Mouse (Mus musculus): ENCODE data around the gene Mrrf.
A peak's percentile ranks its signal among the peaks of the same experiment; 100 is the strongest.

The Mrrf gene

GRCm38 (mm10) chr2:36201756-36202610, 65.8 kb downstream of the Mrrf start:
- no peak for DNase-seq (ENCODE audit: low read depth)

DNA sequence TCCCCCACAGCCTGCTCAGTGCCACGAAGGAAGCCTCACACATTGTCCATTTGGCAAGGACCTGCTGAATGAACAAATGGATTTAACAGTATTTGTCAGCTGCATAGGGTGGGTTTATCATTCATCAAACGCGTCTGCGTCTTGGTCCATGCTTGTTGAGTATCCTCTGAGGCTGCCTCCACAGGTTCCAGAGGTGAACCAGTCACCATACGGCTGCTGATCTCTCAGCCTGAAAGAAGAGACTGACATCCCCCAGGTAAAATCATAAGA, 66.4 kb downstream of the Mrrf start:
- DNase-seq (ENCODE audit: low read depth) = no peak

DNA sequence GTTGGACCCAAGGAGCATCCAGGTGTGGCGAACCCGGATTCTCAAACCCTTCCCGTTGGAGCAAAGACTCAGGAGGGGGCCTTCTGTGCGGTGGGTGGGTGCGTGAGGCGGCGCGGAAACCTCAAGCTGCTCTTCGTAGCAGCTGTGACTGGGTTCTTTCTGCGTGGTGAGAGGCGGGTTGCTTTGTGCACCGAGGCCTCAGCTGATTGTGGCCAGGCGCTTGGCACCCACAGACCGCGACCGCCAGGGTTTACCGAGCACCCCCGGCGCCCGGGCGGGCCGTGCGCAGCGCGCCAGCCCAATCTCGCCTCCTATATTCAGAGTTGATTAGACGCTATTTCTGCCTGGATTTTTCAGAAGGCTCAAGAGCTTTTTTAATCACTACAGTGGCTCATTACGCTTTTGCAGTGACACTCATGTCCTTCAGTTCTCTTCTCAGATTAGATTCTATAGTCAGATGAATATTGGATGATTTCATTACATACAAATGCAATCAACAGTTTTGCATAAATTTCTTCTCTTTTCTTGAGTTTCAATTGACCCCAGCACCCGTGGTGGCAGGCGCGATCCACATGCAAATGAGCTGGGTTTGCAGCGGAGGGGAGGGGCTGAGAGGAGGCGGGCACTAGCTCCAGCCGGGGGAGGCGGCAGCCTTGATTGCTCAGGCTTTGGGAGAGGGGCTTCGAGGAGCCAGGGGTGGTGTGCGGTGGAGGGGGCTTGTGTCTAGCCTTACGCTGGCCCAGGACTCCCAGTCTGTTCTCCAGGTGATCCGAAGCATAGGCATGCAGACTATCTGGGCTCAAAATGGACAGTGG, 67.0 kb downstream of the Mrrf start:
- DNase-seq (ENCODE audit: low read depth) = no peak

GRCm38 (mm10) chr2:36204595-36204994, 68.4 kb downstream of the Mrrf start:
- DNase-seq (ENCODE audit: low read depth) = no peak

DNA sequence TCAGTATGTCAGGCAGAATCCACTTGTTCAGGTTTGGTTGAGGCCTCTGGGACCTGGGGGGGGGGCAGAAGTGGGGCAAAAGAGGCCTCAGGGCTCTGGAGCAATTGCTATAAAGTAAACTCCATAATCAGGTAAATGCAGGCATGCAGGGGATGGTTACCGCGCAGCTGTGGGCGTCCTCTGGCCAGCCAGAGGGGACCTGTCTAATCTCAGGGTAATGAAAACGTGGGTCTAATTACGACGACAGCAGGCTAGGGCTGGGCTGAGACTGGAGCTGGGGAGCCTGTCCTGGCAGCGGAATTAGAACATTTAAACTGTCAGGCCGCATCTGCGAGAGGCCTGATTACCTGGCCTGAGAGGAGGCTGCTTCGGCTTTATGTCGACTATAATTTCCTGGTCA, 70.9 kb downstream of the Mrrf start:
- no peak for DNase-seq (ENCODE audit: low read depth)

DNA sequence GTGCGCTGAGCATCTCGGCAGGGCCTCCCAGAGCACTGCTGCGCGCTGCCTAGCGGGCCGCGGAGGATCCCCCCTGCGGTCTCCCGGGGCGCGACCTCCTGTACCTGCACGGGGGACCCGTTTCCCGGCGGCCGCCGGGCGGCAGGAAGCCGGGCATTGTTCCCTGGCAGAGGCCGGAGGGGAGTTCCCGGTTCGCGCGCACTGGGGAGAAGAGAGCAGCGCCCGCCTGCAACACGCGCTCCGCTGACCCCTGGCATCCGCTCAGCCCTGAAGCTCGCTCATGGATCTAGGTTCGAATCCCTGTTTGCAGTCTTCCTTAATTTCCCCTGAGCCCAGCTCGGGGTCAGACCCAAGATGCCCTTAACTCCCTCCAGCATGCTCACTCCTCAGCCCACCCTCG, 74.6 kb downstream of the Mrrf start:
- DNase-seq (ENCODE audit: low read depth) = no peak

- no peak for DNase-seq (ENCODE audit: low read depth)
Measured at GRCm38 (mm10) chr2:36211785-36212184, 75.6 kb downstream of the Mrrf start.

DNA sequence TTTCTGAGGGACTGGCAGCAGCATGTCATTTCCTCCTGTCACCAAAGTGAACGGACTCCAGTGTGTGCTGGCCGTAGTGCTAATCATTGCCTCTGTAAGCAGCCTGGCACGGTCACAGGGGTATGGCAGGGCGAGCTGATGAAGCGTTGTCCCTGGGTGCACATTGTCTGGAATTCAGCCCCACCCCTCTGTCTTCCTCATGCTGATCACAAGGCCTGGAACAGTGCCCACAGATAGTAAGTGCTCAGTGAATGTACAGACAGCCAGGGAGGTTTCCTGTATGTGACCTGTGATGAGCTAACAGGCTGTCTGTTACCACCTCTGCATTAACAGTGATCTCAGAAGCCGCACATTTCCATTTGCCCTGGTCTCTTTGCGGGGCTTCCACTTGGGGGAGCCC, 76.9 kb downstream of the Mrrf start:
- no peak for DNase-seq (ENCODE audit: low read depth)

DNA sequence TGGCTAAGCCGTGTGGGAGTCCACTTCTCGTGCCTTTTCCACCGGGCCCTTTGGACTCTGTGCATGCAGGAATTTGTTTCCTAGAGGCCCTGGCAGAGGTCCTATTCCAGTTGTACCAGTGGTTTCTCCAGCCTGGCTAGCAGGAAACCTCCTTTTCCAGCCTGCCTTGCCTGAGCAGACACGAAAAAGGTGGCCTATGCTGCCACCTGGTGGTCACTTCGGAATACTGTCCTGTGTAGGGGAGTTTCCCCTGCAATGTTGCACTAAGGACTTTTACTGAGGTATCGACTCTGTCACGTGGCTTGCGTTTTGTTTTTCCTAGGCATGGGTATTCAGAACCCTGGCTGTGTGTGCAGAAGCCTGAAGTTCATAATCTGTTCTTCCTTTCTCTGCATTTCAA, 77.8 kb downstream of the Mrrf start:
- peak; percentile 79 for DNase-seq (ENCODE audit: low read depth)

DNA sequence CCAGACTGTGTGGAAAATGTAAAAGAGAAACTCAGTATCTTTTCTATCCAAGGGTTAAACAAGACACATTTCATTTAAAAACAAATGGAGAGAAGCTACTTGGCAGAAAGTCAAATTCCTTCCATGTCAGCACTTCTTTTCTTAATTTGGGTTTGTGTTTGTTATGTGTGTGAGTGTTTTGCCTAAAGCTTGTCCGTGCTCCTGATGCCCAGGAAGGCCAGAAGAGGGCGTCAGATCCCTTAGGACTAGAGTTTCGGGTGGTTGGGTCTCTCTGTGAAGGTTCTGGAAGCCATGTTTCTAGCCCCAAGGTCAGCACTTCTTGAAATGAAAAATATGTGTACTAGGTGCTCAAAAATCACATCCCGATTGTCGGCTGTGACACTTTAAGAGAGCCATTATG, 78.2 kb downstream of the Mrrf start:
- DNase-seq (ENCODE audit: low read depth) = no peak

- DNase-seq (ENCODE audit: low read depth) = no peak
Measured at GRCm38 (mm10) chr2:36215203-36215739, 79.1 kb downstream of the Mrrf start.

DNA sequence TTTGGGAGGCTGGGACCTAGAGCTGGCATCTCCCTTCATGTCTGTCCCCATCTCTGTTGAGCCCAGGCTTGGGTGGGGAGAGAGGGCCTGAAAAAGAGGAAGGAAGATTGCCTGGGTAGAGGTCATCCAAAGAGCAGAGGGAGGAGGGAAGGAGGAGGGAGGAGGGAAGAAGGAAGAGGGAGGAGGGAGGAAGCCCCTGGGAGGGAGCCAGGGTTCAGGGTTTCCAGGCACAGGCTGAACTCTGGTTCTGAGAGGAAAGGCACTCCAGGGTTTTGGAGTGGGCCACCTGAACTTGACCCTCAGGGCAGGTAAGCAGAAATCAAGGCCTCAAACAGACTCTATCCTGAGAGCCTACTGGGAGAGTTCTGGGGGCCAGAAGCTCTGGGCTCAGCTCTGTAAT, 80.4 kb downstream of the Mrrf start:
- DNase-seq (ENCODE audit: low read depth) = no peak

- DNase-seq (ENCODE audit: low read depth) = no peak
Measured at GRCm38 (mm10) chr2:36216953-36217573, 80.9 kb downstream of the Mrrf start.

DNA sequence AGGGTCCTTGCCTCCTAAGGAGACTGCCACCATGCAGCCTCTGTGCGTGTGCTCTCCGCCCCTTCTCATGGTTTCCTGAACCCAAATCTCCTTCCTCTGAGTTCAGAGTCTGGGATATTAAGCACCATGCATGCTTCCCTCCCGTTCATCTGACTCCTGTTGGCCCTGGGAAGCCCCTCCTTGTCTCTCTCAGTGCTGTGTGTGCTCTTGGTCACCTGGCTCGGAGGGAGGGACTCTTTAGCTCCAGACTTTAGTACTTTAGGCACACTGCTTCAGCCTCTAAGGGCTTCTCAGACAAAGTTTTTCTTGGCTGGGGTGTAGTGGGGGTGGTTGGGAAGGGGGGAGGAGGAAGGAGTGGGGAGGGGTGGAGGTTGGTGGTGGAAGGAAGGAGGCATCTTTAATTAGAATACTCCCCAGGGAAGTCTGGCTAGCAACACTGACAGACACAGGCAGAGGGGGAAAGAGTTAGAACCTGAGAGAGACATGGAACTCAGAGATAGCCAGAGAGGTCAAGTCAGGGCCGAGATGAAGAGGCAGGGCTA, 81.6 kb downstream of the Mrrf start:
- no peak for DNase-seq (ENCODE audit: low read depth)

DNA sequence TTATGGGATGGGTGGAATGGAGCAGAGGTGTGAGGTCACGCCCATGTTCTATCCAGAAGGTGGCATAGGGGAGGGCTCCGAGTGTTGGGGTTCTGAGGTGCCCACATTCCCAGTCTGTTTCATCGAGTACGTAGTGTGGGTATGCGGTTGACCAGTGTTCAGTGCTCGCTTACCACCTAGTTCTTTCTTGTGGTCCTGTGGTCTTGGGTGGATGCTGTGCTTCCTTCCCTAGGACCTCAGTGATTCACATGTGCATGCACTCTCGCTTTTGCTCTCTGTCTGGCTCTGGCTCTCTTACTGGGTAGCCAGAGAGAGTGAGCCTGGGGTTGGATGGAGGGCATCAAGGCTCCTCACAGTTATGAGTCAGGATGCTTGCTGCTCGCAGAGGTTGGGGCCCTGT, 83.9 kb downstream of the Mrrf start:
- no peak for DNase-seq (ENCODE audit: low read depth)

DNA sequence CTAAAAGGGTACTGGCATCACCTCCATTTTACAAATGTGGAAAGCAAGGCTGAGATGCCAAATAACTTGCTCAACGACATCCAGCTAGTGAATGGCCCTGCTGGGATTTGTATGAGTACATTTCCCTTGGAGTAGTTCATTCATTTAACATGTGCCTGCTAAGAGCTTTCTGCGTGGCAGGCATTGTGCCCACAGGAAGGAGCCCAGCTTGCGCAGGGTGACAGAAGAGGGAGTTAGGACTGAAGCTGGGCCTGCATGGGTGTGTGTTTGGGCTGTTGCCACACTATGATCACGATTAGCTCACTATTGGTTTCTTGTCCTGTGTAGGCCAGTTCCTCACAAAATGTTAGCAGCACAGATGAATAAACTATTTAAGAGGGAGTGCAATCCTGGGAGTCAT, 84.7 kb downstream of the Mrrf start:
- DNase-seq (ENCODE audit: low read depth) = no peak

DNA sequence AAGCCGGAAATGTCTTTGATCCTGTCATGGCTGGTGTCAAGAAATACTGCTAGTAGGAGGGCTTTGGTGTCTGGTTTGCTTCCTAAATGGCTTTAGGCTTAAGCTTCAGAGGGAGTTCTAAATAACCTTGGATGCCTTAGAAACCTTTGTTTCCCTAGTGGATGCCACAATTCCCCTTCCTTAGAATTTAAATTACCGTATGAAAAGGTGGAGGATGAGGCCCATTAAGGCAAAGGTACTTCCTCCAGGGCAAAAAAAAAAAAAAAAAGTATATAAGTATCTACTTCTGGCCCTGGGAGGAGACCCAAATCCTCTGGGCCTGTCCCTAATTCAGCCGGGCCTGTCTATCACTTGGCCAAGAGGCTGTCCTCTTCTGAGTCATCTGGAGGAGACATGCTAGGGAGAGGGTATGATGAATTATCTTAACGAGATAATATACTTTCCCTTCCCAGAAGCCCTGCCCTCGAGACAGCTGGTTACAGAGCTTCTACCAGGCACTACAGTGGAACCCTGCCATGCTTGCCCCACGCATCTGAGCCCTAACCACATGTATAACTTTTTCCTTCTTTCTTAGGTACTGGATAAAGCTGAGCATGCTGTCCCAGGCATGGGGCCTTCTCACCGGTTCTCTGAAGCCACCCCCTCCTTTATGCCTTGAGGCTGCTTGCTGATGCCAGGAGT, 86.1 kb downstream of the Mrrf start:
- no peak for DNase-seq (ENCODE audit: low read depth)

GRCm38 (mm10) chr2:36223436-36223835, 87.2 kb downstream of the Mrrf start:
- no peak for DNase-seq (ENCODE audit: low read depth)

DNA sequence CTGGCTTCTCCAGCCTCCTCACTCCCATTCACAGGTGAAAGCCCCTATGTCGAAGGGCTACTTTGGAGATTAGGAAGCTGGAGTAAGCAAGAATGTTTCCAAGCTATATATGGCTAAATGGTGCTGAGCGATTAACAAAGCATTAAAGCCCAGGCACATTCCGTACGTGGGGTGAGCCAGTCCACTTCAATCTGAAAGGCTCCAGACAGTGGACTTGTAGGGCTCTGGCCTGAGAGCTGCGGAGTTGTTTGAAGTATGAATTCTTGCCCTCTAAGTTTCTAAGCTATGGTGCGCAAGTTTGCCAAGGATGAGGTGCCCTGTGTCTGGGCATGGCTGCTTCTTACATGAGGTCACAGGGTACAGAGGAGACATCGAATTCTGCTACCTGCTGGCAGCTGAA, 88.0 kb downstream of the Mrrf start:
- no peak for DNase-seq (ENCODE audit: low read depth)

DNA sequence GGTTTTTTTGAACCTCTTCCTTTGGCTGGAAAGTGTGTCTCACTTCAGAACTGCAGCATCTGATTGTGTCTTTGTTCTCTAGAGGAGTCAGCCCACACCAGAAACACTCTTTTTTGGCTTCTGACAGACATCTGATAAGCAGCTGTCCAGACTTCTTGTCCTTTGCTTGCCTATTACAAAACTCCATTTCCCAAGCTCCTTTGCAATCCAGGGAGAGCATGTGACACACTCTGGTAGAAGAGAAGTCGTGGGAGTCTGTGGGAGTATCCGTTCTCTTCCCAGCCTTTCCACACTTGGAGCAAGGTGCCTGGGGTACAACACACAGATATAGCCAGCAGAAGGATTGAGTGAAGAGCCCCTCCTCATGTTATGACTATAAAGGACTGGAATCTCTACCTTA, 88.4 kb downstream of the Mrrf start:
- no peak for DNase-seq (ENCODE audit: low read depth)

DNA sequence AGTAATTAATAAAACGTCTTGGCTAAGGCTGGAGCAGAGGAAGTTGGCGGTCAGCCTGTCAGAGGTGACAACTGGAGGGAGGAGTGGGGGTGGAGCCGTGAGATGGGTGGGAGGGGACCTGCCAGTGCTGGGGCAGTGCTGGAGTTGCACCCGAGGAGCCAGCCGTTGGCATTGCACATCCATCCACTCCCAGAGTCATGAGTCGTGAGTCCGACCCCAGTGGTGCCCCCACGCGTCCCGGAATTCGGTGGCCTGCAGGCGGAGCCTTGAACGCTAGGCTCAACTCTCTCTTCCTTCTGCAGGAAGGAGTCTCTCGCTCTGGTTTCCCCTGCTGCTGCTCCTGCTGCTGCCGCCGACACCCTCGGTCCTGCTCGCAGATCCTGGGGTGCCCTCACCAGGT, 94.2 kb downstream of the Mrrf start, which contains the start of gene Ptgs1:
Gene Ptgs1 (plus strand): TSS at position 61 of the 400 bp plus-strand sequence.
- DNase-seq (ENCODE audit: low read depth) = no peak

GRCm38 (mm10) chr2:36230967-36231366, 94.8 kb downstream of the Mrrf start:
- DNase-seq (ENCODE audit: low read depth) = no peak
